Mouse (Mus musculus): ENCODE measurements around the gene Aggf1.

GRCm38 (mm10) chr13:95306596-95306995 lies 68.6 kb downstream of the Aggf1 start:
- TF ChIP-seq CEBPB (IDR thresholded peaks at IDR 0.05; ENCODE audit: insufficient read depth, poor library complexity, severe bottlenecking): no peak
- TF ChIP-seq POLR2A (IDR thresholded peaks at IDR 0.05; ENCODE audit: insufficient read length, low read depth): no peak
- TF ChIP-seq USF1 (IDR thresholded peaks at IDR 0.05; ENCODE audit: low read depth): no peak
- TF ChIP-seq REST (IDR thresholded peaks at IDR 0.05; ENCODE audit: insufficient read depth, insufficient read length): no peak

Data from myocyte (in vitro differentiated cells).